ENCODE assay signal across 27 mouse cellular contexts in the genomic region with DNA sequence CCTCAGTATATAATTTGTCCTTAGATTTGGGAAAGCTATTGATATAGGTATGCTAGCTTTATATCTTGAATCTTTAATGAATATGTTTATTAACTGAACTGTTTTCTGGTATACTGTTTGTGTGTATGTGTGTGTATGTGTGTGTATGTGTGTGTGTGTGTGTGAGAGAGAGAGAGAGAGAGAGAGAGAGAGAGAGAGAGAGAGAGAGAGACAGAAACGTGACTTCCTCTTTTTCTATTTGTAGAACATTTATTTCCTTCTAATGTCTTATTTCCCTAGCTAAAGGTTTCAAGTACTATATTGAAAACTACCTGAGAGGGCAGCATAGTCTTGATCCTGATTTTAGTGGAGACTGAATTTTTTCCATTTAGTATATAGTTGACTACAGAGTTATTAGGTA.
"Had no signal": no experiment of that assay in that cellular context is flagged by ENCODE, and none has a peak within 500 bp of the region (broad histone marks: within the 10 kb centered on the region; RNA-seq: fewer than 3 reads in every experiment).

No protein-coding gene starts in this region.

- H3K36me3 ChIP-seq: limb, embryonic 10.5 days; limb, embryonic 12.5 days; limb, embryonic 13.5 days; limb, embryonic 15.5 days; liver, embryonic 12.5 days; liver, embryonic 13.5 days; liver, embryonic 15.5 days; lung, embryonic 15.5 days; midbrain, embryonic 10.5 days; midbrain, embryonic 12.5 days; midbrain, embryonic 13.5 days; midbrain, embryonic 15.5 days had no signal

- H3K4me3 ChIP-seq: limb, embryonic 10.5 days; limb, embryonic 12.5 days; limb, embryonic 13.5 days; limb, embryonic 15.5 days; liver, embryonic 12.5 days; liver, embryonic 13.5 days; liver, embryonic 15.5 days; lung, embryonic 15.5 days; megakaryocyte, embryonic 14.5 days; midbrain, embryonic 10.5 days; midbrain, embryonic 12.5 days; midbrain, embryonic 13.5 days; midbrain, embryonic 15.5 days; myocyte had no signal

- H3K27ac ChIP-seq: limb, embryonic 10.5 days; limb, embryonic 12.5 days; limb, embryonic 13.5 days; limb, embryonic 15.5 days; liver, embryonic 12.5 days; liver, embryonic 13.5 days; liver, embryonic 14.5 days; liver, embryonic 15.5 days; lung, embryonic 15.5 days; macrophage; midbrain, embryonic 10.5 days; midbrain, embryonic 12.5 days; midbrain, embryonic 13.5 days; midbrain, embryonic 15.5 days had no signal

- H3K9me3 ChIP-seq: limb, embryonic 10.5 days; limb, embryonic 12.5 days; limb, embryonic 13.5 days; limb, embryonic 15.5 days; liver, embryonic 12.5 days; liver, embryonic 13.5 days; liver, embryonic 15.5 days; lung, embryonic 15.5 days; megakaryocyte, embryonic 14.5 days; midbrain, embryonic 10.5 days; midbrain, embryonic 12.5 days; midbrain, embryonic 13.5 days; midbrain, embryonic 15.5 days had no signal

- H3K9ac ChIP-seq: limb, embryonic 12.5 days; limb, embryonic 13.5 days; limb, embryonic 15.5 days; liver, embryonic 12.5 days; liver, embryonic 13.5 days; liver, embryonic 14.5 days; liver, embryonic 15.5 days; liver, postnatal 0 days; lung, embryonic 14.5 days; lung, embryonic 15.5 days; midbrain, embryonic 12.5 days; midbrain, embryonic 13.5 days; midbrain, embryonic 15.5 days had no signal

- H3K27me3 ChIP-seq: limb, embryonic 12.5 days; limb, embryonic 13.5 days; limb, embryonic 15.5 days; liver, embryonic 12.5 days; liver, embryonic 13.5 days; liver, embryonic 15.5 days; lung, embryonic 15.5 days; megakaryocyte, embryonic 14.5 days; midbrain, embryonic 12.5 days; midbrain, embryonic 13.5 days; midbrain, embryonic 15.5 days had no signal

- DNase-seq: left cerebral cortex, postnatal 4 days; liver; liver, embryonic 13.5 days; liver, postnatal 0 days; lung, adult 18-20 months; lung, adult 2 months; lung, embryonic 14.5 days; lung, postnatal 10 days; lung, postnatal 14 days; lung, postnatal 36 days; lung, postnatal 4 days; midbrain, embryonic 14.5 days had no signal

- H3K4me1 ChIP-seq: limb, embryonic 10.5 days; limb, embryonic 12.5 days; limb, embryonic 13.5 days; limb, embryonic 15.5 days; liver, embryonic 12.5 days; liver, embryonic 13.5 days; liver, embryonic 15.5 days; lung, embryonic 15.5 days; megakaryocyte, embryonic 14.5 days; midbrain, embryonic 10.5 days; midbrain, embryonic 12.5 days; midbrain, embryonic 13.5 days; midbrain, embryonic 15.5 days had no signal
